Mouse (Mus musculus): ENCODE measurements at regions not wholly inside any gene's neighbourhood (a gene's known extent, or its start where the extent isn't known, plus 50 kb on each side); places are given as distances from the start of the nearest gene placed in this dataset.
"Not testable (repeated sequence)": the region's sequence is repeated elsewhere in the genome, so short reads cannot be mapped to it uniquely, and the experiment has no call there.

GRCm38 (mm10) chr1:166900028-166900427 lies 101.2 kb upstream of the Fam78b start:
- in situ Hi-C loops (cut with MboI; ENCODE audit: low pct_unique_long_range_greater_than_20kb): no loop called here
- ATAC-seq: no peak
- H3K27me3 ChIP-seq: no peaks in the 10 kb centered on the region

DNA sequence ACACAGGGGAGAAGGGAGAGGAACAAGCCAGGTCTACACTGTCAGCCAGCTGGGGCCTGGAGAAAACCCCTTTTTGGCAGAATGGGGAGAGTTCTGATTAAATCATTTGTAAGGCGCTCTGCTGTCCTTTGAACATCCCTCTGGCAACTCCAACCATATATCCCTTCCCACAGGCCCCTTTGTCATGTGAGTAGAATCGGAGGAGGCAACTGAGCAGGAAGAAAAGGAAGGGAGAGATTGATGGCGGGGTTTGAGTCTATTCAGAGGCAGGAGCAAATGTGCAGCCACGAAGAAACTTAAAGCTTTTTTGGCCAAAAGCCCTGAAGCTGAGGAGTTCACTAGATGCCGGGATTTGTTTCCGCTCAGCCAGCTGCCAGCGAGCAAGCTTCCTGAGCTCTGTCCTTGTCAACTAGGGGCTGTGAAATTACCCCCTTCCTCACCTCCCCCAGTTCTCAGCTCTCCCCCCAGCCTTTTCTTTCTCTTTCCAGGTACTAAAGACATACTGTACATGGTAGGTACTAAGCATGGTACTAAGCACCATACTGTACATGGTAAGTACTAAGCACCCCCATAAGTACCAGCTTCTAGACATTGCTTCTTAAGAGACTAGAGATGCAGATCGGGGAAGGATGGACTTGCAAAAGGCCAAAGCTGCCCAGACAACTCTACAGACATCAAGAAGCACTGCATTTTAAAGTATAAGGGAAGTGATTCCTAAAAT lies 100.6 kb upstream of the Fam78b start:
- in situ Hi-C loops (cut with MboI; ENCODE audit: low pct_unique_long_range_greater_than_20kb): no loop called here
- ChIA-PET CTCF (no interaction called here), POLR2A (no interaction called here)
- DNase-seq (ENCODE audit: low read depth, low spot score) (no peak), ATAC-seq (no peak)
- no peaks in the 10 kb centered on the region for H3K27me3 ChIP-seq
- no peak for TF ChIP-seq CTCF (IDR thresholded peaks at IDR 0.05)

More at GRCm38 (mm10) chr1:166900028-166900427, 101.2 kb upstream of the Fam78b start:
- ChIA-PET POLR2A (no interaction called here), CTCF (interaction anchor here (0.6 kb wide), 1 partner anchor 19 kb away, joined by 3 read pairs; no protein-coding TSS in a partner anchor)
- TF ChIP-seq CTCF (IDR thresholded peaks at IDR 0.05): no peak
- no peak for DNase-seq (ENCODE audit: low read depth, low spot score)

DNA sequence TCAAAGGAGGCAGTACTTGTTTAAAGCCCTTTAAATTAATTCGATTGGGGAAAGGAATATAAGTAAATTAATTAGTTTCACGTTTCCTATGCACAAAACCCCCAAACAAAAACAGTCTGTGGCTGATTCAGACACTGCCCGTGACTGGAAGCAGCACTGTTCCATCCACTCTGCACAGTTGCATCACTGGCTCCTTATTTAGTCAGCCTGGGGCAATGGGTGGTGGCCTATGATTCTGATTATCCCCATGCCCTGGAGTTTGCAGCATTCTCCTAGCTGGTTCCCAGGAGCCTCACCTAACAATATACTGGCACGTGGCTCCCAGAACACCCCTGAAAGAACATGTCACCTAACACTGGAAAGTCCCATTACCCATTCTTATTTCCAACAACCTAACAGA lies 99.6 kb upstream of the Fam78b start:
- in situ Hi-C loops (cut with MboI; ENCODE audit: low pct_unique_long_range_greater_than_20kb): no loop called here
- H3K27me3 ChIP-seq: no peaks in the 10 kb centered on the region
- no peak for DNase-seq (ENCODE audit: low read depth, low spot score)
- ATAC-seq: no peak
- no peak for TF ChIP-seq CTCF (IDR thresholded peaks at IDR 0.05)
- ChIA-PET POLR2A (no interaction called here), CTCF (no interaction called here)

- DNase-seq (ENCODE audit: low read depth, low spot score) (no peak), ATAC-seq (no peak)
- no peaks in the 10 kb centered on the region for H3K27me3 ChIP-seq
- ChIA-PET CTCF (no interaction called here), POLR2A (no interaction called here)
- TF ChIP-seq CTCF (IDR thresholded peaks at IDR 0.05): no peak
- in situ Hi-C loops (cut with MboI; ENCODE audit: low pct_unique_long_range_greater_than_20kb): no loop called here
Observed at GRCm38 (mm10) chr1:166903417-166903816, 97.8 kb upstream of the Fam78b start.

GRCm38 (mm10) chr1:166908231-166908805 lies 92.9 kb upstream of the Fam78b start:
- ATAC-seq (no peak), DNase-seq (ENCODE audit: low read depth, low spot score) (no peak)
- ChIA-PET CTCF (no interaction called here), POLR2A (no interaction called here)
- TF ChIP-seq CTCF (IDR thresholded peaks at IDR 0.05): no peak
- no peaks in the 10 kb centered on the region for H3K27me3 ChIP-seq
- in situ Hi-C loops (cut with MboI; ENCODE audit: low pct_unique_long_range_greater_than_20kb): no loop called here

DNA sequence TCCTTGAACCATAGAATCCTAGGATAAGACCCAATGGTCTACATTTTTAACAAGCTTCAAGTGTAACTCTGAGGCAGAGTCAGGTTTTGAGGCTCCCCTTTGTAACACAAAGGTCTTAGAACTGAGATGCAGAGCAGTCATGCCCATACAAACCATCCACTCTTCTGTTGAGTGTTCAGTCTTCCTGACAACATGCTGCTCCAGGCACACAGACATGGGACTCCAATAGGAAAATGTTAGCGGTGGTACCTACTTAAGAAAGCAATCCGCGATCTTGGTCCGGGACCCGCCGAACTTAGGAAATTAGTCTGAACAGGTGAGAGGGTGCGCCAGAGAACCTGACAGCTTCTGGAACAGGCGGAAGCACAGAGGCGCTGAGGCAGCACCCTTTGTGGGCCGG lies 89.0 kb upstream of the Fam78b start:
- in situ Hi-C loops (cut with MboI; ENCODE audit: low pct_unique_long_range_greater_than_20kb); CTCF ChIA-PET; H3K27me3 ChIP-seq; ATAC-seq; POLR2A ChIA-PET; DNase-seq (ENCODE audit: low read depth, low spot score): not testable (repeated sequence)

DNA sequence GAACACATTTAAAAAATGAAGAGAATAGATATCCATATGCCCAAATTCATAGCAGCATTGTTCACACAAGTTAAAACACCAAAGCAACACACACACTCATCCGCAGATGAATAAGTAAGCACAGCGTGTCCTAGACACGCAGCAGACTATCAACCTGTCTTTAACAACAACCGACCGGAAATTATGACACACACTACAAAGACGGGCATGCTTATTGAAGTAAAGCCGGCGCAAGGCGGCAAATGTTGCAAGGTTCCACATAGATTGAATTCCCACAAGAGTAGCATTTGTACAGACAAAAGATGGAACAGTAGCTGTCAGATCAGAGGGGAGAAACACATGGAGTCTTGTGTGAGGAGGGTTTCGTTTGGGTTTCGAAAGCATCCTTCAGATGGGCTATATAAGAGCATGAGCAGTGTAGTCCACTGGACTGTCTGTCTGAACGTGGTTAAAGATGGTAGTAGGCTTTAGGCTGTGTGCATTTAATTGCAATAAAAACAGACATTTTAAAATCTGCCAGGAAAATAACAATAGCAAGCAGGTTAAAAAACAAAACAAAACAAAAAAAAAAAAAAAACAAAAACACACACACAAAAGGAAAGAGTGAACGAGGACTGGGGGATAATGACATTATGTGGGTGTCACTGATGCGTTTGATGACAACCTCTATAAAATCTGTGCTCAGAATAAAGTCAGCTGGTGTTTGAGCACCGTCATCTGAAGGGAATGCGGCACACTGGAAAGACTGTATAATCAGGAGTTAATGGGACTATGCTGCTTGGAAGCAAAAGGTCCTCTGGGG lies 78.1 kb upstream of the Fam78b start:
- ATAC-seq: no peak
- POLR2A ChIA-PET: no interaction called here

DNA sequence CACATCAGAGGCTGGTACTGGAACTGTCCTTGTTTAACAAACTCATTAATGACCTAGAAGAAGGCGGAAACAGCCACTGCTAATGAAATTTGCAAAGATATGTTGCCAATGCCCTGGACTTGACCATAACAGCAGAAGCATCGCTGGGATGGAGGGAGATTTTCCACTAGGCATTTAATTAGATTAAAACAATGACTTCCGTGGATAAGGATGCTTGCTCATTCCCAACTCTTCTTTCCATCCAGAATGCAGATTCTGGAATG lies 77.6 kb upstream of the Fam78b start:
- no peaks in the 10 kb centered on the region for H3K27me3 ChIP-seq
- in situ Hi-C loops (cut with MboI; ENCODE audit: low pct_unique_long_range_greater_than_20kb): no loop called here
- no peak for ATAC-seq
- TF ChIP-seq CTCF (IDR thresholded peaks at IDR 0.05): no peak
- ChIA-PET POLR2A (no interaction called here), CTCF (no interaction called here)
- no peak for DNase-seq (ENCODE audit: low read depth, low spot score)

More for the DNA sequence above, 78.1 kb upstream of the Fam78b start:
- TF ChIP-seq CTCF (IDR thresholded peaks at IDR 0.05): no peak
- CTCF ChIA-PET: no interaction called here
- in situ Hi-C loops (cut with MboI; ENCODE audit: low pct_unique_long_range_greater_than_20kb): no loop called here
- no peaks in the 10 kb centered on the region for H3K27me3 ChIP-seq
- no peak for DNase-seq (ENCODE audit: low read depth, low spot score)

DNA sequence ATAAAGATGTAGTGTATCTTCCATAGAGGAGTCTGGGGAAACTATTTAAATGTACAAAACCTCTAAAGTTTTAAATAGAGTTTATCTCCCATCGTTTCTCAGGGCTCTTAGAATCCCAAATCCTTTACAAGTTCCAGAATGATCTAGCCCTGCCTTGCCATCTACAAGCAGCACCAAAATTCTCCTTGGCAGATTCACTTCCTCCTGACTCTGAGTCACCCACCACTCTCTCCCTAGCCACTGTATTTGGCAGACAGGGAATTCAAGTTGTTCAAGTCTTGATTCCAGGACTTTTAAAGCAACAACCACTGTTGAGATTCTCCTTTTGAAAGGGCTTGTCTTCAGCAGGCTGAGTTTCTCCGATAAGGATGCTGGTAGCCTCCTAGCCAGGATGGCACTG lies 77.1 kb upstream of the Fam78b start:
- no peaks in the 10 kb centered on the region for H3K27me3 ChIP-seq
- in situ Hi-C loops (cut with MboI; ENCODE audit: low pct_unique_long_range_greater_than_20kb): no loop called here
- POLR2A ChIA-PET: no interaction called here
- TF ChIP-seq CTCF (IDR thresholded peaks at IDR 0.05): no peak
- no peak for DNase-seq (ENCODE audit: low read depth, low spot score)
- no peak for ATAC-seq
- CTCF ChIA-PET: no interaction called here

DNA sequence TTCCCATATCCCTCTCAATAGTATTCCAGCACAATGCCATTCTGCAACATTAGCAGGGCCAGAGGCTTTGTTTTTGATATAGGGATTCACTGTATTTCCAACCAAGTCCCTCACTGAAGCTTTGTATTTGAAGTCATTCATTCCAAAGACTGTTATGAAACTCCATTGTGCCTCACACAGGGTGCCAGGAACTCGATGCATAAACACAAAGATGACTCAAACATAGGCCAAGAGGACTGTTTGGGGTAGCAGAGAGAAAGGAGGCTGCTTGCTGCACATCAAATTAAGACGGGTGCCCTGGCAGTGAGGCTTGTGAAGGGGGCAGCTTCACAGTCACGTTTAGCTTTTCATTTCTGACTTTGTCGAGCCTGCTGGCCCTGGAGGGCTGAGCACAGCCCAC lies 75.1 kb upstream of the Fam78b start:
- H3K27me3 ChIP-seq: no peaks in the 10 kb centered on the region
- no peak for DNase-seq (ENCODE audit: low read depth, low spot score)
- POLR2A ChIA-PET: no interaction called here
- ATAC-seq: no peak
- TF ChIP-seq CTCF (IDR thresholded peaks at IDR 0.05): no peak
- in situ Hi-C loops (cut with MboI; ENCODE audit: low pct_unique_long_range_greater_than_20kb): no loop called here
- CTCF ChIA-PET: no interaction called here

- H3K27me3 ChIP-seq; in situ Hi-C loops (cut with MboI; ENCODE audit: low pct_unique_long_range_greater_than_20kb); ATAC-seq; POLR2A ChIA-PET; DNase-seq (ENCODE audit: low read depth, low spot score); CTCF ChIA-PET: not testable (repeated sequence)
Observed at GRCm38 (mm10) chr1:166939744-166940143, 61.5 kb upstream of the Fam78b start.

GRCm38 (mm10) chr1:166940146-166941076 lies 60.8 kb upstream of the Fam78b start:
- H3K27me3 ChIP-seq; CTCF ChIA-PET; POLR2A ChIA-PET; DNase-seq (ENCODE audit: low read depth, low spot score); in situ Hi-C loops (cut with MboI; ENCODE audit: low pct_unique_long_range_greater_than_20kb); ATAC-seq: not testable (repeated sequence)

Measured in Patski (cell line).